Mouse (Mus musculus) midbrain, embryonic 16.5 days (tissue): Measurements from ENCODE around the gene Ss18l2. TPM values are rescaled to one million over a fixed set of nuclear protein-coding genes. Genes with fewer than 3 reads are reported as not detected.

Experiments
- ATAC-seq: fragments of 200-750 bp; cut with Nextera tagmentation; 2 replicates; pipeline ENCODE4 v1.8.0; 2017; ENCODE audit warnings: moderate TSS enrichment
- H3K27ac ChIP-seq: fragments of 300-500 bp; sonication (generic); 2 replicates; pipeline ENCODE4 v1.5.1; 2014; ENCODE audit warnings: mild to moderate bottlenecking, low read length, mixed read lengths
- H3K27me3 ChIP-seq: fragments of 300-500 bp; sonication (generic); 2 replicates; pipeline ENCODE4 v1.6.1; 2014; ENCODE audit warnings: low read depth, low read length, mixed read lengths; ENCODE audit not compliant: control insufficient read depth, insufficient read depth
- H3K36me3 ChIP-seq: fragments of 300-500 bp; sonication (generic); 2 replicates; pipeline ENCODE4 v1.6.1; 2014; ENCODE audit warnings: mild to moderate bottlenecking, low read length, moderate library complexity, mixed read lengths; ENCODE audit not compliant: control insufficient read depth, insufficient read depth
- H3K4me1 ChIP-seq: fragments of 300-500 bp; sonication (generic); 2 replicates; pipeline ENCODE4 v1.6.1; 2014; ENCODE audit warnings: mild to moderate bottlenecking, low read length, mixed read lengths; ENCODE audit not compliant: control insufficient read depth, insufficient read depth
- H3K4me2 ChIP-seq: fragments of 300-500 bp; sonication (generic); 2 replicates; pipeline ENCODE4 v1.6.1; 2014; ENCODE audit warnings: mild to moderate bottlenecking, low read length, mixed read lengths
- H3K4me3 ChIP-seq: fragments of 300-500 bp; sonication (generic); 2 replicates; pipeline ENCODE4 v1.5.1; 2014; ENCODE audit warnings: low read depth, mild to moderate bottlenecking, low read length, moderate library complexity, mixed read lengths
- H3K9ac ChIP-seq: fragments of 300-500 bp; sonication (generic); 2 replicates; pipeline ENCODE4 v1.6.1; 2014; ENCODE audit warnings: low read depth, low read length, mixed read lengths
- H3K9me3 ChIP-seq: fragments of 300-500 bp; sonication (generic); replicated peaks from 2 replicates; pipeline ENCODE4 v1.6.1; 2014; ENCODE audit warnings: mild to moderate bottlenecking, low read length, mixed read lengths; ENCODE audit not compliant: control insufficient read depth, poor library complexity, severe bottlenecking
- WGBS: fragments of 180-500 bp; shearing (Covaris S2); extraction: QIAGEN DNeasy Blood & Tissue Kit; methylation state at CpG from one replicate; pipeline ENCODE4 v1.1.7; 2014; 5-methylcytosine and 5-hydroxymethylcytosine counted together
- polyA plus RNA-seq: library from polyadenylated mRNA; unstranded; fragments of >200 nt; fragmentation: Nextera tagmentation; extraction: Ambion mirVana; gene quantifications from 2 replicates; pipeline ENCODE4 v1.2.1, GENCODE M21; 2015

Gene Ss18l2
- polyA plus RNA-seq, 1 experiment from 2014 or later, result 157 TPM

- WGBS, result 93% methylated on average over 9 of the region's 9 CpGs
Observed at GRCm38 (mm10) chr9:121675011-121675410, 35.1 kb upstream of the Ss18l2 start.

GRCm38 (mm10) chr9:121675556-121675955, 34.6 kb upstream of the Ss18l2 start:
- no peak for ATAC-seq
- no peak overlapping the region for H3K27ac ChIP-seq
- H3K4me1 ChIP-seq, result no peaks in the 10 kb centered on the region; the same call in 1 of the 2 replicates
- no peaks in the 10 kb centered on the region for H3K27me3 ChIP-seq
- WGBS, result 96% methylated on average over 2 of the region's 2 CpGs
- no peaks in the 10 kb centered on the region for H3K9me3 ChIP-seq
- H3K4me3 ChIP-seq, result no peak overlapping the region
- H3K4me2 ChIP-seq, result no peak overlapping the region
- H3K9ac ChIP-seq, result no peak overlapping the region
- H3K36me3 ChIP-seq, result no peaks in the 10 kb centered on the region

More at GRCm38 (mm10) chr9:121675011-121675410, 35.1 kb upstream of the Ss18l2 start:
- Histone ChIP-seq H3K9me3 (no peaks in the 10 kb centered on the region), H3K4me1 (peaks cover under 1% of the 10 kb centered on the region; the same call in 1 of the 2 replicates), H3K9ac (no peak overlapping the region), H3K27me3 (no peaks in the 10 kb centered on the region; the same call in 1 of the 2 replicates), H3K4me2 (no peak overlapping the region), H3K4me3 (no peak overlapping the region), H3K36me3 (no peaks in the 10 kb centered on the region), H3K27ac (no peak overlapping the region)
- no peak for ATAC-seq

- Histone ChIP-seq H3K9me3 (no peaks in the 10 kb centered on the region), H3K36me3 (no peaks in the 10 kb centered on the region; the same call in 1 of the 2 replicates), H3K4me3 (no peak overlapping the region), H3K27ac (no peak overlapping the region), H3K9ac (no peak overlapping the region), H3K27me3 (no peaks in the 10 kb centered on the region), H3K4me1 (no peaks in the 10 kb centered on the region; the same call in 1 of the 2 replicates), H3K4me2 (no peak overlapping the region)
- ATAC-seq, result no peak
- WGBS, result 78% methylated on average over 4 of the region's 4 CpGs
Observed at GRCm38 (mm10) chr9:121677069-121677468, 33.1 kb upstream of the Ss18l2 start.

- Histone ChIP-seq H3K4me3 (no peak overlapping the region), H3K4me2 (no peak overlapping the region), H3K9ac (no peak overlapping the region), H3K27ac (no peak overlapping the region), H3K9me3 (no peaks in the 10 kb centered on the region), H3K4me1 (no peaks in the 10 kb centered on the region; the same call in 1 of the 2 replicates), H3K36me3 (no peaks in the 10 kb centered on the region; the same call in 1 of the 2 replicates), H3K27me3 (no peaks in the 10 kb centered on the region)
- WGBS, result 80% methylated on average over 8 of the region's 8 CpGs
- no peak for ATAC-seq
Observed at GRCm38 (mm10) chr9:121677476-121677875, 32.7 kb upstream of the Ss18l2 start.

GRCm38 (mm10) chr9:121679549-121679948, 30.6 kb upstream of the Ss18l2 start:
- H3K9me3 ChIP-seq, result no peaks in the 10 kb centered on the region
- H3K4me1 ChIP-seq, result no peaks in the 10 kb centered on the region; the same call in 1 of the 2 replicates
- no peak overlapping the region for H3K4me2 ChIP-seq
- peaks cover 5% of the 10 kb centered on the region for H3K36me3 ChIP-seq
- H3K27me3 ChIP-seq, result no peaks in the 10 kb centered on the region
- H3K27ac ChIP-seq, result no peak overlapping the region
- no peak overlapping the region for H3K4me3 ChIP-seq
- 11% methylated on average over 6 of the region's 6 CpGs for WGBS
- peak; percentile 64 for ATAC-seq
- no peak overlapping the region for H3K9ac ChIP-seq

GRCm38 (mm10) chr9:121681191-121681590, 28.9 kb upstream of the Ss18l2 start:
- Histone ChIP-seq H3K27me3 (no peaks in the 10 kb centered on the region), H3K36me3 (peaks cover 11% of the 10 kb centered on the region), H3K9ac (no peak overlapping the region), H3K27ac (no peak overlapping the region), H3K4me2 (no peak overlapping the region), H3K9me3 (no peaks in the 10 kb centered on the region), H3K4me1 (no peaks in the 10 kb centered on the region; the same call in 1 of the 2 replicates), H3K4me3 (no peak overlapping the region)
- ATAC-seq, result no peak
- WGBS, result 79% methylated on average over 8 of the region's 8 CpGs

- H3K36me3 ChIP-seq, result peaks cover 11% of the 10 kb centered on the region
- no peak for ATAC-seq
- no peaks in the 10 kb centered on the region; the same call in 1 of the 2 replicates for H3K4me1 ChIP-seq
- no peak overlapping the region for H3K4me3 ChIP-seq
- WGBS, result 83% methylated on average over 18 of the region's 18 CpGs
- no peaks in the 10 kb centered on the region for H3K27me3 ChIP-seq
- no peak overlapping the region for H3K4me2 ChIP-seq
- no peak overlapping the region for H3K27ac ChIP-seq
- H3K9me3 ChIP-seq, result no peaks in the 10 kb centered on the region
- no peak overlapping the region for H3K9ac ChIP-seq
Observed at GRCm38 (mm10) chr9:121682037-121682680, 28.0 kb upstream of the Ss18l2 start.

GRCm38 (mm10) chr9:121684702-121685101, 25.4 kb upstream of the Ss18l2 start:
- peaks cover 11% of the 10 kb centered on the region for H3K36me3 ChIP-seq
- H3K27ac ChIP-seq, result no peak overlapping the region
- H3K4me2 ChIP-seq, result no peak overlapping the region
- no peaks in the 10 kb centered on the region for H3K27me3 ChIP-seq
- peaks cover 8% of the 10 kb centered on the region for H3K4me1 ChIP-seq
- no peak overlapping the region for H3K4me3 ChIP-seq
- WGBS, result 79% methylated on average over 7 of the region's 7 CpGs
- ATAC-seq, result no peak
- H3K9me3 ChIP-seq, result no peaks in the 10 kb centered on the region
- H3K9ac ChIP-seq, result no peak overlapping the region

GRCm38 (mm10) chr9:121690200-121690651, 19.9 kb upstream of the Ss18l2 start:
- H3K9ac ChIP-seq, result no peak overlapping the region
- H3K4me1 ChIP-seq, result peaks cover 21% of the 10 kb centered on the region
- peak overlapping the region; percentile 50 for H3K4me2 ChIP-seq
- WGBS, result 20% methylated on average over 15 of the region's 15 CpGs
- H3K36me3 ChIP-seq, result peaks cover 10% of the 10 kb centered on the region
- no peaks in the 10 kb centered on the region for H3K9me3 ChIP-seq
- H3K27me3 ChIP-seq, result no peaks in the 10 kb centered on the region
- peak; percentile 96 for ATAC-seq
- peak overlapping the region; percentile 19 for H3K4me3 ChIP-seq
- H3K27ac ChIP-seq, result peak overlapping the region; percentile 76
